Mouse (Mus musculus) neural tube, embryonic 13.5 days (tissue): ENCODE results near the gene E2f4. TPM values are rescaled to one million over a fixed set of nuclear protein-coding genes. Genes with fewer than 3 reads are reported as not detected.
A peak's percentile ranks its signal among the peaks of the same experiment; 100 is the strongest.

ENCODE experiments used
- ATAC-seq: fragments of 200-750 bp; cut with Nextera tagmentation; 2 replicates; pipeline ENCODE4 v1.8.0; 2017; ENCODE audit warnings: low read depth, mild to moderate bottlenecking, moderate TSS enrichment, moderate library complexity
- H3K27ac ChIP-seq: fragments of 300-500 bp; sonication (generic); replicated peaks from 2 replicates; pipeline ENCODE4 v1.5.1; 2015; ENCODE audit warnings: moderate library complexity, mild to moderate bottlenecking, inconsistent platforms
- H3K27me3 ChIP-seq: fragments of 300-500 bp; sonication (generic); 2 replicates; pipeline ENCODE4 v1.6.1; 2015; ENCODE audit warnings: mild to moderate bottlenecking, inconsistent platforms
- H3K36me3 ChIP-seq: fragments of 300-500 bp; sonication (generic); 2 replicates; pipeline ENCODE4 v1.6.1; 2015; ENCODE audit warnings: mild to moderate bottlenecking, inconsistent platforms
- H3K4me1 ChIP-seq: fragments of 300-500 bp; sonication (generic); replicated peaks from 2 replicates; pipeline ENCODE4 v1.6.1; 2015; ENCODE audit warnings: inconsistent platforms
- H3K4me2 ChIP-seq: fragments of 300-500 bp; sonication (generic); 2 replicates; pipeline ENCODE4 v1.6.1; 2015; ENCODE audit warnings: inconsistent platforms, mild to moderate bottlenecking, moderate library complexity
- H3K4me3 ChIP-seq: fragments of 300-500 bp; sonication (generic); 2 replicates; pipeline ENCODE4 v1.5.1; 2015; ENCODE audit warnings: mild to moderate bottlenecking, inconsistent platforms
- H3K9ac ChIP-seq: fragments of 300-500 bp; sonication (generic); 2 replicates; pipeline ENCODE4 v1.6.1; 2015; ENCODE audit warnings: moderate library complexity, mild to moderate bottlenecking, inconsistent platforms
- H3K9me3 ChIP-seq: fragments of 300-500 bp; sonication (generic); 2 replicates; pipeline ENCODE4 v1.6.1; 2016; ENCODE audit warnings: inconsistent platforms
- WGBS: fragments of 180-500 bp; shearing (Covaris S2); methylation state at CpG from one replicate; pipeline ENCODE4 v1.1.7; 2015; 5-methylcytosine and 5-hydroxymethylcytosine counted together
- polyA plus RNA-seq: library from polyadenylated mRNA; unstranded; fragments of >200 nt; fragmentation: Nextera tagmentation; extraction: Ambion mirVana; gene quantifications from 2 replicates; pipeline ENCODE4 v1.2.1, GENCODE M21; 2015

E2f4 gene
- polyA plus RNA-seq, 1 experiment from 2014 or later = 49.3 TPM

- H3K4me1 ChIP-seq = peaks cover 16% of the 10 kb centered on the region
- no peak overlapping the region for H3K4me3 ChIP-seq
- peaks cover 60% of the 10 kb centered on the region for H3K36me3 ChIP-seq
- no peak for ATAC-seq
- no peaks in the 10 kb centered on the region for H3K27me3 ChIP-seq
- H3K27ac ChIP-seq = no peak overlapping the region
- no peaks in the 10 kb centered on the region for H3K9me3 ChIP-seq
- H3K4me2 ChIP-seq = no peak overlapping the region
- 93% methylated on average over 12 of the region's 12 CpGs for WGBS
- H3K9ac ChIP-seq = no peak overlapping the region
Measured at GRCm38 (mm10) chr8:105330325-105330724, 32.9 kb downstream of the E2f4 start.

DNA sequence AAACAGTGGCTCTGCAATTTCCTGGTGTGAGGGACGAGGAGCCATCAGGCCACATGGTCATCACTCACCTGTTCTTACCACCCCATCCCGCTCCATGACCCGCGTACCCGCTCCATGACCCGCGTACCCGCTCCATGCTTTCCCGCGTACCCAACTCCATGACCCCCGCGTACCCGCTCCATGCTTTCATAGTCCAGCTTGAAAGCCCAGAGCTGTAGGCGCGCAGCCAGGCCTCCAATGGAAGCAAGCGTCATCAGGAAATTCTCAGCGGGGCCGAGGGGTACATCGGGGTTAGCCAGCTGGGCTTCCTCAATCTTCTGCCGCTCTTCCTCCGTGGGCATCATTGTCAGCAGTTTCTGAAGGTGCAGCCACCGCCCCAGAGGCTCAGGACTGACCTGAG is 34.0 kb downstream of the E2f4 start:
- Histone ChIP-seq H3K9ac (no peak overlapping the region), H3K4me2 (no peak overlapping the region), H3K27ac (no peak overlapping the region), H3K9me3 (no peaks in the 10 kb centered on the region), H3K27me3 (no peaks in the 10 kb centered on the region), H3K4me1 (peaks cover 13% of the 10 kb centered on the region), H3K4me3 (no peak overlapping the region), H3K36me3 (peaks cover 64% of the 10 kb centered on the region)
- ATAC-seq = no peak
- 94% methylated on average over 22 of the region's 22 CpGs for WGBS

DNA sequence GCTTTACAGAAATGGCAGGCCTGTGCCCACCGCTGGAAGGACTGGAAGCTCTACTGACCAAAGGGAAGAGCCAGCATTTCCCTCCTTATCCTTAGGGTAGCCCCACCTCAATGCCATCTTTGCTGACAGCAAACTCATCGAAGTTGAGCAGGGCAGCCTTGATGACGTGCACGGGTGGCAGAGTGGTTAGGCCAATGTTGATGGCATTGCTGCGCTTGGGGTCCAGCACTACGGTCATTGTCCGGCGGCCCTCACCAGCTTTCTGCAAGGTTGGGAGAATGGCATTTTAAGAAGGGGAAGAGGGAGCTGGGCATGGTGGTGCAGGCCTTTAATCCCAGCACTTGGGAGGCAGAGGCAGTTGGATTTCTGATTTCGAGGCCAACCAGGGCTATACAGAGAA is 34.5 kb downstream of the E2f4 start:
- no peak overlapping the region for H3K4me3 ChIP-seq
- no peaks in the 10 kb centered on the region for H3K9me3 ChIP-seq
- H3K4me1 ChIP-seq = peaks cover 10% of the 10 kb centered on the region
- no peaks in the 10 kb centered on the region for H3K27me3 ChIP-seq
- no peak for ATAC-seq
- H3K36me3 ChIP-seq = peaks cover 67% of the 10 kb centered on the region
- WGBS = 93% methylated on average over 9 of the region's 9 CpGs
- no peak overlapping the region for H3K27ac ChIP-seq
- no peak overlapping the region for H3K4me2 ChIP-seq
- no peak overlapping the region for H3K9ac ChIP-seq

- no peak for ATAC-seq
- WGBS = 81% methylated on average over 2 of the region's 2 CpGs
- Histone ChIP-seq H3K4me2 (no peak overlapping the region), H3K27ac (no peak overlapping the region), H3K9ac (no peak overlapping the region), H3K9me3 (no peaks in the 10 kb centered on the region), H3K4me1 (peaks cover 4% of the 10 kb centered on the region), H3K4me3 (no peak overlapping the region), H3K27me3 (no peaks in the 10 kb centered on the region), H3K36me3 (peaks cover 67% of the 10 kb centered on the region)
Measured at GRCm38 (mm10) chr8:105332523-105332922, 35.1 kb downstream of the E2f4 start.

GRCm38 (mm10) chr8:105336373-105337130 is 39.1 kb downstream of the E2f4 start:
- 45% methylated on average over 32 of the region's 32 CpGs for WGBS
- ATAC-seq = peak; percentile 51
- H3K36me3 ChIP-seq = peaks cover 30% of the 10 kb centered on the region
- H3K9me3 ChIP-seq = no peaks in the 10 kb centered on the region
- H3K4me2 ChIP-seq = peak overlapping the region; percentile 16; the same call in 1 of the 2 replicates
- no peak overlapping the region for H3K27ac ChIP-seq
- 0 out of 2 replicates have a peak, but pooled peaks cover 4% of the 10 kb centered on the region for H3K4me1 ChIP-seq
- no peaks in the 10 kb centered on the region for H3K27me3 ChIP-seq
- H3K9ac ChIP-seq = no peak overlapping the region
- peak overlapping the region; percentile 3; the same call in 1 of the 2 replicates for H3K4me3 ChIP-seq

- peaks cover 18% of the 10 kb centered on the region for H3K36me3 ChIP-seq
- no peaks in the 10 kb centered on the region for H3K9me3 ChIP-seq
- H3K4me3 ChIP-seq = no peak overlapping the region
- H3K9ac ChIP-seq = no peak overlapping the region
- no peaks in the 10 kb centered on the region for H3K27me3 ChIP-seq
- WGBS = 55% methylated on average over 4 of the region's 4 CpGs
- ATAC-seq = no peak
- H3K27ac ChIP-seq = no peak overlapping the region
- 0 out of 2 replicates have a peak, but pooled peaks cover 5% of the 10 kb centered on the region for H3K4me1 ChIP-seq
- no peak overlapping the region for H3K4me2 ChIP-seq
Measured at GRCm38 (mm10) chr8:105338992-105339391, 41.5 kb downstream of the E2f4 start.

DNA sequence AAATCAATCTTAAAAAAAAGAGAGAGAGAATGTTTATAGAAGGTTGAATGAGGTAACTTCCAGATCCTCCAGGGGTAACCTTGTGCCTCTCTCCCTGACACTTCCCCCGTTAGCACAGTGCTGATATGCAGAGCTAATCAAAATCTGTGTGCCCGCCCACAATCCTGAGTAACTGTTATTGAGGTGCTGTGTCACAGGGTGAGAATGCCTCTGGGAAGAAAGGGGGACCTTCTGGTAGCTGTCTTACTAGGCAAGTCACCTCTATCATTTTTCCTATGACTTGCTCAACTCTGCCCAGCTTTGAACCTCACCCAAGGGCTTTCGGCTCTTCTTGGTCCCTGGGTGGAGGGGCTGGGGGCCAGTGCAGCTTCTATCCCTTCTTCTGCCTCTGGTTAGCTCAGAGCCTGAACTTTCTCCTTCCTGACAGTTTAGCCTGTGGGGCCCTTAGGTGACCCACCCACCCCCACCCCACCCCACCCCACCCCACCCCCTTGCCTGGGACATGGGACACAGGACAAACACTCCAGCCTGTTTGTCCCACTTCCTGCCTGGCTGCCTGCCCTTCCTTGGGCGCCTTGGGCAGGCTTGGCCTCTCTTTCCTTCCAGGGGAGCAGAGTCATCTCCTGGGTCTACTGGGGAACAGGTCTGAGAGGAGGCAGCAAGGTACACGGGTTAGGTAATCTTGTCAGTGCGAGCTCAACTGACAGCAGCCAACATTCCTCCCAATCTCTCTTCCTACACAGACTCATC is 42.6 kb downstream of the E2f4 start:
- ATAC-seq = no peak
- Histone ChIP-seq H3K27me3 (no peaks in the 10 kb centered on the region), H3K36me3 (0 out of 2 replicates have a peak, but pooled peaks cover 7% of the 10 kb centered on the region), H3K9ac (no peak overlapping the region), H3K4me1 (0 out of 2 replicates have a peak, but pooled peaks cover 5% of the 10 kb centered on the region), H3K9me3 (no peaks in the 10 kb centered on the region), H3K27ac (no peak overlapping the region), H3K4me3 (no peak overlapping the region), H3K4me2 (no peak overlapping the region)
- 81% methylated on average over 6 of the region's 6 CpGs for WGBS

- H3K27ac ChIP-seq = no peak overlapping the region
- 51% methylated on average over 8 of the region's 8 CpGs for WGBS
- H3K9ac ChIP-seq = no peak overlapping the region
- H3K4me1 ChIP-seq = peaks cover 7% of the 10 kb centered on the region; the same call in 1 of the 2 replicates
- no peak overlapping the region for H3K4me2 ChIP-seq
- H3K36me3 ChIP-seq = 0 out of 2 replicates have a peak, but pooled peaks cover 4% of the 10 kb centered on the region
- H3K4me3 ChIP-seq = no peak overlapping the region
- peaks cover 3% of the 10 kb centered on the region for H3K27me3 ChIP-seq
- H3K9me3 ChIP-seq = no peaks in the 10 kb centered on the region
- ATAC-seq = no peak
Measured at GRCm38 (mm10) chr8:105341399-105341798, 43.9 kb downstream of the E2f4 start.

DNA sequence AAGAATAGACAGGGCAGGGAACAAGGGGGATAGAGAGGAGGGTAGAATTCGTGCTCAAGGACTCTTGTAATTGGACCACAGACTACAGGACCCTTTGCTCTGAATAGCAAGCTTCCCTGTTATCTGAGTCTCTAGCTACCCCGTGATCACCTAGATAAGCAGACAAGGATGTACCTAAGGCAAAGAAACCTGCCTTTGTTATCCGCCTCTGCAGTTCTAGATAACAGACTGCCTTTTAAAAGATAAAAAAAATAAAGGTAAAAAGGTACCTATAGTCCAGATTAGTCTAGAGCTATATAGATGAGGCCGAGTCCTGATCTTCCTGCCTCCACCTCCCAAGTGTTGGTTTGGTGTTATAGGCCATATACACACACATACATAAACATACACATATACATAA is 45.3 kb downstream of the E2f4 start:
- no peaks in the 10 kb centered on the region for H3K9me3 ChIP-seq
- H3K9ac ChIP-seq = no peak overlapping the region
- H3K4me1 ChIP-seq = peaks cover 20% of the 10 kb centered on the region
- no peak overlapping the region for H3K4me2 ChIP-seq
- 76% methylated on average over 4 of the region's 4 CpGs for WGBS
- no peak overlapping the region for H3K4me3 ChIP-seq
- no peak overlapping the region for H3K27ac ChIP-seq
- peaks cover 16% of the 10 kb centered on the region for H3K27me3 ChIP-seq
- no peaks in the 10 kb centered on the region for H3K36me3 ChIP-seq
- no peak for ATAC-seq

DNA sequence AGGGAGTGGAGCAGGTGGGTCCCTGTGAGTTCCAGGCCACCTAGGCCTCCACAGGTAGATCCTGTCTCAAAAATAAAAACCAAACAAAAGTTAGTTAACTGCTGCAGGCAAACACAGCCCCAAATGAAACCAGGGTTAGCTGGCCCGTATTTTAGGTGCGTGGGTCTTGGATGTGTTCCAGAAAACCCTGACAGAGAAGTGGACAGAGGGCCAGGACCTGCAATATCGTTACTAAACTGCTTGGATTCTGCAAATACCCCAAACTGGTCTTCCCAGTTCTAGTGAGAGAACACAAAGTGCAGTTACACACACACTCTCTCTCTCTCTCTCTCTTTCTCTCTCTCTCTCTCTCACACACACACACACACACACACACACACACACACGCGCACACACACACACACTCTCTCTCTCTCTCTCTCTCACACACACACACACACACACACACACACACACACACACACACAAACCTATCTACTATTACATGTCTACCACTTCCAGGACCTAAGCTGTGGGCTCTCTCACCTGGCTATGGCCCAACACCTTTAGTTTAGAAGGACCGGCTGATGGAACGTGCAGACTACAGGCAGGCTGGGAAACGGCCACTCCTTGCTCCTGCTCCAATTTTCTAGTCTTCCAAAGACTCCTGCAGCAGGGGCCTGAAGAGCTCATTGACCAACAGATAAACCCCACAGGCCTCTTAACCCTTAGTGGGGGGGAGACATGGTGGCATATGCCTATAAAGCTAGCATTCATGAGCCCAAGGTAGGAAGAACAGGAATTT is 46.5 kb downstream of the E2f4 start:
- no peak overlapping the region for H3K4me2 ChIP-seq
- H3K4me1 ChIP-seq = peaks cover 29% of the 10 kb centered on the region
- H3K9ac ChIP-seq = 0 out of 2 replicates have a peak overlapping the region, but pooled peaks have one; percentile 22
- H3K36me3 ChIP-seq = no peaks in the 10 kb centered on the region
- no peak overlapping the region for H3K4me3 ChIP-seq
- ATAC-seq = no peak
- 77% methylated on average over 8 of the region's 8 CpGs for WGBS
- peaks cover 16% of the 10 kb centered on the region for H3K27me3 ChIP-seq
- no peak overlapping the region for H3K27ac ChIP-seq
- no peaks in the 10 kb centered on the region for H3K9me3 ChIP-seq

DNA sequence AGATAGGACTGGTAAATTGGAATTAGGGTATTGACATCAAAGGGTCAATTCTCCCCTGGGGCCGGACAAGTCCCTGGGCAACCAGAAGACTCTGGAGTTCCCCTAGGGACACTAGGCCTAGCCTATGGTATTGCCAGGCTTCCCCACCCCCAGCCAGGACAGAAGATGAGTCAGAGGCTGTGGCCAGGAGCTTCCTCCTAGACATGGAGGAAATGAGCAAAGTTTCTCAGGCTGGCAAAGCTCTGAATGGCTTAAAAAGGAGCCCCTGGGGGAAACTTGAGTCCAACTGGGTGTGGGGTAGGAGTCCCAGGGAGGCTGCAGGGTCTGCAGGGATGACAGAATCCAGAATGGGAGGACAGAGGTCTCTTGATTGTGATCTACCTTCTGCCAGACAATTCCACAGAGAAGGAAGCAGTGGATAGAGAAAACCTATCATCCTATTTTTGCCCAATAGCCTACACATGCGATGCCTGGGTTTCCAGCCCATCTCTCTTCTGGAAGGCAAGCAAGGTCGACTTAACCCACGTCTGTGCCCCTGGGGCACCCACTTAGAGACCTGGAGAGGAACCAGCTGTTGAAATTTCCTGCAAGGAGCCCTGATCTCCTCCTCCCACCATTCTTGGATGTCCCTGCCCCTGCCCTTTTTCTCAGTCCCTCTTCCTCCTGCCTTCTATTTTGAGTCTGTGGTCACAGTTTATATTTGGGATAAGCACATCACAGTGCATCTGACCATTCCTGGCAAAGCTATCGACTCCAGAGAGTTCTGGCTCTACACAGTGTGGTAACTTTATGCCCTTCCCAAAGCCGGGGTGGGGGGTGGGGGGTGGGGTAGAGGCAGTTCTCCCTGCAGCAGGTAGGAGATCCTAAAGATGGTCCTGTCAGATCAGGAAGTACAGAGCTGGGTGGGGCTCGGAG is 47.9 kb downstream of the E2f4 start:
- H3K27ac ChIP-seq = no peak overlapping the region
- peaks cover 16% of the 10 kb centered on the region for H3K27me3 ChIP-seq
- 75% methylated on average over 7 of the region's 7 CpGs for WGBS
- H3K4me1 ChIP-seq = peaks cover 40% of the 10 kb centered on the region
- H3K4me2 ChIP-seq = no peak overlapping the region
- no peak for ATAC-seq
- H3K36me3 ChIP-seq = no peaks in the 10 kb centered on the region
- no peak overlapping the region for H3K9ac ChIP-seq
- no peak overlapping the region for H3K4me3 ChIP-seq
- no peaks in the 10 kb centered on the region for H3K9me3 ChIP-seq
